Mouse (Mus musculus) heart, adult 2 months (tissue): Measurements from ENCODE around the gene Bfsp2. TPM values are rescaled to one million over a fixed set of nuclear protein-coding genes. Genes with fewer than 3 reads are reported as not detected.

Experiments used
- DNase-seq, 2 experiments: peaks; one replicate each; pipeline ENCODE4 v3.0.0; 2021
- H3K27ac ChIP-seq: fragments of 200-600 bp; 2 replicates; pipeline ENCODE4 v1.8.1; 2022
- H3K27me3 ChIP-seq: fragments of 200-500 bp; 2 replicates; pipeline ENCODE4 v1.6.1; 2012; ENCODE audit warnings: mild to moderate bottlenecking, low read length, inconsistent platforms, mixed read lengths; ENCODE audit not compliant: control insufficient read depth, insufficient read depth
- H3K36me3 ChIP-seq: fragments of 200-500 bp; 2 replicates; pipeline ENCODE4 v1.6.1; 2012; ENCODE audit warnings: low read length, inconsistent platforms; ENCODE audit not compliant: control insufficient read depth, insufficient read depth
- H3K4me1 ChIP-seq: fragments of 200-500 bp; 2 replicates; pipeline ENCODE4 v1.6.1; 2011; ENCODE audit warnings: low read length; ENCODE audit not compliant: control insufficient read depth, insufficient read depth
- H3K4me3 ChIP-seq: fragments of 200-600 bp; 2 replicates; pipeline ENCODE4 v1.8.1; 2022
- H3K79me2 ChIP-seq: fragments of 200-500 bp; replicated peaks from 2 replicates; pipeline ENCODE4 v1.6.1; 2012; ENCODE audit warnings: mild to moderate bottlenecking, inconsistent platforms, low read length, moderate library complexity, mixed read lengths; ENCODE audit not compliant: control insufficient read depth, insufficient read depth
- H3K9ac ChIP-seq: fragments of 200-500 bp; 2 replicates; pipeline ENCODE4 v1.6.1; 2012; ENCODE audit warnings: low read depth, mild to moderate bottlenecking, control low read depth, inconsistent platforms, low read length, mixed read lengths
- CTCF ChIP-seq: fragments of 200-600 bp; IDR thresholded peaks from 2 replicates; pipeline ENCODE4 v1.8.1; 2022; ENCODE audit warnings: antibody characterized with exemption, mild to moderate bottlenecking, moderate library complexity
- EP300 ChIP-seq: fragments of 200-500 bp; IDR thresholded peaks from 2 replicates; pipeline ENCODE4 v1.6.1; 2011; ENCODE audit warnings: low read depth, low read length, control low read depth; ENCODE audit not compliant: insufficient read depth
- POLR2A ChIP-seq: fragments of 200-500 bp; IDR thresholded peaks from 2 replicates; pipeline ENCODE4 v1.6.1; 2011; ENCODE audit warnings: mild to moderate bottlenecking, low read depth, low read length, control low read depth; ENCODE audit not compliant: insufficient read depth
- WGBS: fragments of 180-500 bp; shearing (Covaris S2); methylation state at CpG from one replicate; pipeline ENCODE4 v1.1.7; 2018; 5-methylcytosine and 5-hydroxymethylcytosine counted together
- intact Hi-C: fragments of 180-260 bp; cut with DNase I; formaldehyde crosslinking; loops from one replicate; pipeline ENCODE4 v1.15.1; 2025
- polyA plus RNA-seq: library from polyadenylated mRNA; depleted of rRNA; stranded (reverse); fragments of >200 nt; gene quantifications from 2 replicates; pipeline ENCODE4 v1.2.3, GENCODE M21; 2012; rRNA removed
- total RNA-seq, 2 experiments: library from RNA; stranded (reverse); gene quantifications; 2 replicates each; pipeline ENCODE4 v1.2.3; 2021

The Bfsp2 gene
- total and polyA plus RNA-seq, 3 experiments, result 0.31 to 0.99 (median 0.52) TPM

- no peaks in the 10 kb centered on the region for H3K27me3 ChIP-seq
- no peaks in the 10 kb centered on the region for H3K36me3 ChIP-seq
- H3K9ac ChIP-seq, result no peak overlapping the region
- no peak overlapping the region for H3K27ac ChIP-seq
- no peak overlapping the region for H3K4me3 ChIP-seq
- H3K4me1 ChIP-seq, result no peaks in the 10 kb centered on the region
- no peaks in the 10 kb centered on the region for H3K79me2 ChIP-seq
- WGBS, result 58% methylated on average over 6 of the region's 6 CpGs
- intact Hi-C loops, result no loop called here
- no peak for DNase-seq
- TF ChIP-seq CTCF (no peak), POLR2A (no peak)
Observed at GRCm38 (mm10) chr9:103382989-103383388, 97.2 kb downstream of the Bfsp2 start.

GRCm38 (mm10) chr9:103380566-103380965, 99.7 kb downstream of the Bfsp2 start:
- Histone ChIP-seq H3K4me1 (no peaks in the 10 kb centered on the region), H3K36me3 (no peaks in the 10 kb centered on the region), H3K4me3 (no peak overlapping the region), H3K27ac (no peak overlapping the region), H3K27me3 (no peaks in the 10 kb centered on the region), H3K79me2 (no peaks in the 10 kb centered on the region), H3K9ac (no peak overlapping the region)
- intact Hi-C loops, result no loop called here
- no peak for DNase-seq
- 84% methylated on average over 4 of the region's 4 CpGs for WGBS
- TF ChIP-seq EP300 (no peak), CTCF (no peak), POLR2A (no peak)

- WGBS, result 64% methylated on average over 9 of the region's 9 CpGs
- intact Hi-C loops, result no loop called here
- DNase-seq, result no peak
- H3K4me3 ChIP-seq, result no peak overlapping the region
- no peak overlapping the region for H3K9ac ChIP-seq
- H3K27ac ChIP-seq, result no peak overlapping the region
- no peaks in the 10 kb centered on the region for H3K4me1 ChIP-seq
- no peaks in the 10 kb centered on the region for H3K27me3 ChIP-seq
- no peaks in the 10 kb centered on the region for H3K36me3 ChIP-seq
- TF ChIP-seq EP300 (no peak), POLR2A (no peak)
- no peaks in the 10 kb centered on the region for H3K79me2 ChIP-seq
Observed at GRCm38 (mm10) chr9:103379199-103379598, 101.0 kb downstream of the Bfsp2 start.

- no peak overlapping the region for H3K9ac ChIP-seq
- 75% methylated on average over 10 of the region's 10 CpGs for WGBS
- no peak for TF ChIP-seq CTCF
- no peak for TF ChIP-seq EP300
- no peaks in the 10 kb centered on the region for H3K4me1 ChIP-seq
- no peak overlapping the region for H3K27ac ChIP-seq
- intact Hi-C loops, result no loop called here
- no peak for DNase-seq
- H3K79me2 ChIP-seq, result no peaks in the 10 kb centered on the region
- no peak overlapping the region for H3K4me3 ChIP-seq
- H3K27me3 ChIP-seq, result no peaks in the 10 kb centered on the region
- H3K36me3 ChIP-seq, result no peaks in the 10 kb centered on the region
Observed at GRCm38 (mm10) chr9:103378686-103379085, 101.5 kb downstream of the Bfsp2 start.

GRCm38 (mm10) chr9:103376346-103377320, 103.6 kb downstream of the Bfsp2 start:
- no peaks in the 10 kb centered on the region for H3K27me3 ChIP-seq
- H3K79me2 ChIP-seq, result no peaks in the 10 kb centered on the region
- H3K36me3 ChIP-seq, result no peaks in the 10 kb centered on the region
- no peaks in the 10 kb centered on the region for H3K4me1 ChIP-seq
- H3K4me3 ChIP-seq, result no peak overlapping the region
- DNase-seq, result no peak
- intact Hi-C loops, result no loop called here
- 67% methylated on average over 7 of the region's 7 CpGs for WGBS
- TF ChIP-seq CTCF, result no peak
- no peak overlapping the region for H3K9ac ChIP-seq
- no peak overlapping the region for H3K27ac ChIP-seq

Other genes starting within 250 kb of the Bfsp2 start
- gene Trf, start 250.0 kb downstream of the Bfsp2 start, total RNA-seq, result 10 to 100 TPM; 41.2 to 47.8 TPM
- gene Trf, start 250.0 kb downstream of the Bfsp2 start, polyA plus RNA-seq, result 52.9 and 87.2 TPM in 2 replicates
- under 1 TPM in 1 of 2 experiments, not detected in 1; 0.16 TPM for gene 1300017J02Rik, start 175.3 kb downstream of the Bfsp2 start, total RNA-seq
- gene 1300017J02Rik, start 175.3 kb downstream of the Bfsp2 start, polyA plus RNA-seq, result 0.18 TPM in 1 of 2 replicates, not detected in the other
- 10 to 100 TPM in 1 of 2 experiments, 1 to 10 TPM in 1; 7.6 to 12.2 TPM for gene Topbp1, start 175.2 kb downstream of the Bfsp2 start, total RNA-seq
- gene Topbp1, start 175.2 kb downstream of the Bfsp2 start, polyA plus RNA-seq, result 4.1 and 6.8 TPM in 2 replicates
- gene Cdv3, start 114.6 kb downstream of the Bfsp2 start, total RNA-seq, result 100 to 1,000 TPM; 121 to 143 TPM
- 26.5 and 51.2 TPM in 2 replicates for gene Cdv3, start 114.6 kb downstream of the Bfsp2 start, polyA plus RNA-seq